Mouse (Mus musculus): ENCODE measurements at regions not wholly inside any gene's neighbourhood (a gene's known extent, or its start where the extent isn't known, plus 50 kb on each side); places are given as distances from the start of the nearest gene placed in this dataset.
"Not testable (repeated sequence)": the region's sequence is repeated elsewhere in the genome, so short reads cannot be mapped to it uniquely, and the experiment has no call there.

DNA sequence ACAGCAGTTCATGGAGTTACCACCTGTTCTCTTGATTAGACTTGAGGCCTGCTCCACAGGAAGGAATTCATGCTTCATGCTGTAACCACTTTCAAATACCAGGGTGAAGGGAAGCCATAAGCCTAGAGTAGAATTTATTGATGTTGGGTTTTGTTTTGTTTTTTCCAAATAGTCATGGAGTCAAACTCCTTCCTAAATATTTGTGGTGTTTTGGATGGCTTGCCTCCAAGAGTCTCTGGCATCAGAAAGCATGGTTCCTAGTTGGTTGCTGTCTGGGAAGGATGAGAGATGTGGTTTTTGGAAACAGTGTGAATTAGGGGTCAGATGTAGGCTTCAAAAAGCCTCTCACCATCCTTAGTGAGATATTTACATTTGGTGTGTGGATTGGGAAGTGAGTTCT is 141.5 kb downstream of the Alg10b start:
- TF ChIP-seq CTCF (conservative IDR thresholded peaks at IDR 0.05; ENCODE audit: insufficient read depth, insufficient read length, low read depth, low read length) (no peak), POLR2A (IDR thresholded peaks at IDR 0.05; ENCODE audit: low read depth, low read length) (no peak)
- Histone ChIP-seq H3K27ac (ENCODE audit: insufficient read depth, low read depth, low read length) (no peak overlapping the region), H3K27me3 (replicated peaks; ENCODE audit: control insufficient read depth, insufficient read depth, low read length) (no peaks in the 10 kb centered on the region), H3K4me1 (ENCODE audit: control insufficient read depth, insufficient read depth, low read length) (no peaks in the 10 kb centered on the region), H3K36me3 (ENCODE audit: control insufficient read depth, insufficient read depth, low read length) (no peaks in the 10 kb centered on the region), H3K4me3 (ENCODE audit: insufficient read depth, low read depth, low read length) (no peak overlapping the region)
- no peak for DNase-seq

DNA sequence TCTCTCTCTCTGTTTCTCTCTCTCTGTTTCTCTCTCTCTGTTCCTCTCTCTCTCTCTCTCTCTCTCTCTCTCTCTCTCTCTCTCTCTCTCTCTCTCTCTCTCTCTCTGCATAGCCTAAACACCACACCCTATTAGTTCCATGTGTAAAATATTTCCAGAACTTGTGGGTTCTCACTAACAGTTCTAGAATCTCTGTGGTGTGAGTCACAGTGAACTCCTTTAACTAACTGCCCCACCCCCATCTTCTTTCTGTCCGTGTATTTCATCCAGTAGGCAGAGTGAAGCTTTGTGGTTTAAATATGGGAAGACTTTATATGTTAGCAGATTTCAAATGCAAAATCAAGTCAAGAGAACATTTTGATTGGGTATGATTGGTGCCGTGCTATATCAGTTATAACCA is 153.8 kb downstream of the Alg10b start:
- H3K36me3 ChIP-seq (ENCODE audit: control insufficient read depth, insufficient read depth, low read length) = no peaks in the 10 kb centered on the region
- no peak overlapping the region for H3K27ac ChIP-seq (ENCODE audit: insufficient read depth, low read depth, low read length)
- TF ChIP-seq POLR2A (IDR thresholded peaks at IDR 0.05; ENCODE audit: low read depth, low read length) (no peak), CTCF (conservative IDR thresholded peaks at IDR 0.05; ENCODE audit: insufficient read depth, insufficient read length, low read depth, low read length) (no peak)
- DNase-seq = no peak
- H3K4me3 ChIP-seq (ENCODE audit: insufficient read depth, low read depth, low read length) = no peak overlapping the region
- H3K4me1 ChIP-seq (ENCODE audit: control insufficient read depth, insufficient read depth, low read length) = no peaks in the 10 kb centered on the region
- 82% methylated on average over 2 of the region's 2 CpGs for WGBS
- no peaks in the 10 kb centered on the region for H3K27me3 ChIP-seq (replicated peaks; ENCODE audit: control insufficient read depth, insufficient read depth, low read length)

- Histone ChIP-seq H3K4me1 (ENCODE audit: control insufficient read depth, insufficient read depth, low read length) (no peaks in the 10 kb centered on the region), H3K27me3 (replicated peaks; ENCODE audit: control insufficient read depth, insufficient read depth, low read length) (no peaks in the 10 kb centered on the region), H3K36me3 (ENCODE audit: control insufficient read depth, insufficient read depth, low read length) (no peaks in the 10 kb centered on the region), H3K4me3 (ENCODE audit: insufficient read depth, low read depth, low read length) (no peak overlapping the region), H3K27ac (ENCODE audit: insufficient read depth, low read depth, low read length) (no peak overlapping the region)
- 84% methylated on average over 3 of the region's 3 CpGs for WGBS
- no peak for DNase-seq
- TF ChIP-seq POLR2A (IDR thresholded peaks at IDR 0.05; ENCODE audit: low read depth, low read length) (no peak), CTCF (conservative IDR thresholded peaks at IDR 0.05; ENCODE audit: insufficient read depth, insufficient read length, low read depth, low read length) (no peak)
Observed at GRCm38 (mm10) chr15:90396961-90397360, 172.8 kb downstream of the Alg10b start.

GRCm38 (mm10) chr15:90397691-90398377 is 173.7 kb downstream of the Alg10b start:
- no peak for DNase-seq
- WGBS = 87% methylated on average over 2 of the region's 2 CpGs
- Histone ChIP-seq H3K4me1 (ENCODE audit: control insufficient read depth, insufficient read depth, low read length) (no peaks in the 10 kb centered on the region), H3K27ac (ENCODE audit: insufficient read depth, low read depth, low read length) (no peak overlapping the region), H3K27me3 (replicated peaks; ENCODE audit: control insufficient read depth, insufficient read depth, low read length) (no peaks in the 10 kb centered on the region), H3K4me3 (ENCODE audit: insufficient read depth, low read depth, low read length) (no peak overlapping the region), H3K36me3 (ENCODE audit: control insufficient read depth, insufficient read depth, low read length) (no peaks in the 10 kb centered on the region)
- TF ChIP-seq CTCF (conservative IDR thresholded peaks at IDR 0.05; ENCODE audit: insufficient read depth, insufficient read length, low read depth, low read length) (no peak), POLR2A (IDR thresholded peaks at IDR 0.05; ENCODE audit: low read depth, low read length) (no peak)

- Histone ChIP-seq H3K27ac (ENCODE audit: insufficient read depth, low read depth, low read length) (no peak overlapping the region), H3K4me1 (ENCODE audit: control insufficient read depth, insufficient read depth, low read length) (no peaks in the 10 kb centered on the region), H3K36me3 (ENCODE audit: control insufficient read depth, insufficient read depth, low read length) (no peaks in the 10 kb centered on the region), H3K27me3 (replicated peaks; ENCODE audit: control insufficient read depth, insufficient read depth, low read length) (no peaks in the 10 kb centered on the region), H3K4me3 (ENCODE audit: insufficient read depth, low read depth, low read length) (no peak overlapping the region)
- DNase-seq = no peak
- TF ChIP-seq POLR2A (IDR thresholded peaks at IDR 0.05; ENCODE audit: low read depth, low read length) (no peak), CTCF (conservative IDR thresholded peaks at IDR 0.05; ENCODE audit: insufficient read depth, insufficient read length, low read depth, low read length) (no peak; the same call in 1 of the 2 replicates)
- WGBS = 67% methylated on average over 5 of the region's 5 CpGs
Observed at GRCm38 (mm10) chr15:90400326-90401280, 176.5 kb downstream of the Alg10b start.

DNA sequence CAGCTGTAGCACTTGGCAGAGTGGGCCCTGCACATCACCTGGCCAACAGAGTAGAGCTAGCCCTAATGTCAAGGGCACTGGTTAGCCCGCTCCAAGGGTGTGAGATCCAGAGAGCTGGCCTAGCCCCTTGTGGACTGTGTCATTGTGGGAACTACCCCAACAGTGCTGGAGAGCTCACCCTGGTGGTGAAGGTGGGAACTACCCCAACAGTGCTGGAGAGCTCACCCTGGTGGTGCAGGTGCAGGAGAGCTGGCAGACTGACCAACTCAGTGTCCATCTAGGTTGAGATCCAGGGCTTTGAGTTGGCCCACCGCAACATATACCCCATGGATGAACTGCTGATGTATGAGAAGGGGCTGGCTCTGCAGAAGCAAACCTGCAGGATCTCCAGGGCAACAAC is 196.7 kb downstream of the Alg10b start:
- Histone ChIP-seq H3K4me3 (ENCODE audit: insufficient read depth, low read depth, low read length) (no peak overlapping the region), H3K27me3 (replicated peaks; ENCODE audit: control insufficient read depth, insufficient read depth, low read length) (no peaks in the 10 kb centered on the region), H3K4me1 (ENCODE audit: control insufficient read depth, insufficient read depth, low read length) (no peaks in the 10 kb centered on the region), H3K36me3 (ENCODE audit: control insufficient read depth, insufficient read depth, low read length) (no peaks in the 10 kb centered on the region), H3K27ac (ENCODE audit: insufficient read depth, low read depth, low read length) (no peak overlapping the region)
- 100% methylated on average over 2 of the region's 2 CpGs for WGBS
- DNase-seq = peak; percentile 40
- TF ChIP-seq POLR2A (IDR thresholded peaks at IDR 0.05; ENCODE audit: low read depth, low read length) (no peak), CTCF (conservative IDR thresholded peaks at IDR 0.05; ENCODE audit: insufficient read depth, insufficient read length, low read depth, low read length) (peak; percentile 78)

GRCm38 (mm10) chr15:90422122-90422614 is 198.1 kb downstream of the Alg10b start:
- H3K4me1 ChIP-seq (ENCODE audit: control insufficient read depth, insufficient read depth, low read length) = no peaks in the 10 kb centered on the region
- H3K27ac ChIP-seq (ENCODE audit: insufficient read depth, low read depth, low read length) = no peak overlapping the region
- WGBS = 33% methylated on average over 5 of the region's 5 CpGs
- DNase-seq = no peak
- TF ChIP-seq POLR2A (IDR thresholded peaks at IDR 0.05; ENCODE audit: low read depth, low read length) (no peak), CTCF (conservative IDR thresholded peaks at IDR 0.05; ENCODE audit: insufficient read depth, insufficient read length, low read depth, low read length) (no peak)
- no peaks in the 10 kb centered on the region for H3K27me3 ChIP-seq (replicated peaks; ENCODE audit: control insufficient read depth, insufficient read depth, low read length)
- H3K4me3 ChIP-seq (ENCODE audit: insufficient read depth, low read depth, low read length) = no peak overlapping the region
- H3K36me3 ChIP-seq (ENCODE audit: control insufficient read depth, insufficient read depth, low read length) = no peaks in the 10 kb centered on the region

- not testable (repeated sequence) for H3K36me3 ChIP-seq (ENCODE audit: control insufficient read depth, insufficient read depth, low read length); H3K4me3 ChIP-seq (ENCODE audit: insufficient read depth, low read depth, low read length); H3K27ac ChIP-seq (ENCODE audit: insufficient read depth, low read depth, low read length); H3K27me3 ChIP-seq (replicated peaks; ENCODE audit: control insufficient read depth, insufficient read depth, low read length); H3K4me1 ChIP-seq (ENCODE audit: control insufficient read depth, insufficient read depth, low read length); DNase-seq
- WGBS = 98% methylated on average over 3 of the region's 3 CpGs
Observed at GRCm38 (mm10) chr15:90431048-90431447, 206.9 kb downstream of the Alg10b start.
